Mouse (Mus musculus): Measurements from ENCODE around the gene Krtap5-4. TPM values are rescaled to one million over a fixed set of nuclear protein-coding genes. Genes with fewer than 3 reads are reported as not detected.
"Not testable (repeated sequence)": the region's sequence is repeated elsewhere in the genome, so short reads cannot be mapped to it uniquely, and the experiment has no call there.

Krtap5-4 gene
- not detected for total RNA-seq (2021)
- long read RNA-seq = 0 reads

DNA sequence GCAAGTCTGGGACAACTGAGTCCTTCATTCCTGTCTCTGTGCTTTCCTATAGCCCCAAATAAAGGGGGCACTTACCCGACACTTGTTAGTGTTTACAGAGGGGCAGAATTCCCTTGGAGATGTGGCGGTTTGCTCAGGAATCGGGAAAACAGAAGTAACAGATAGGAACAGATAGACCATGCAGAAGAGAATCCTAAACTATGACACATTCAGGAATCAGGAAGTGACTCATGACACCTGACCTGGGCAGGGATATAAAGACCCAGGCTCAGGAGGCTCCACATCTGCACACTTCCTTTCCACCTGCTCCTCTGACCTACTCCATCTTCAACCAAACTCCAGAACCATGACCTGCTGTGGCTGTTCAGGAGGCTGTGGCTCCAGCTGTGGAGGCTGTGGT is at the start of gene Krtap5-4:
TSS of gene Krtap5-4 (plus strand) at position 301 of the 400 bp plus-strand sequence.
- no peak for DNase-seq (ENCODE audit: low spot score in 2 of 2)

- peak in 1 of 2 experiments; percentile 55 for DNase-seq (ENCODE audit: low spot score in 2 of 2)
These were observed 47.8 kb upstream of the Krtap5-4 start for GRCm38 (mm10) chr7:142255517-142255916.

DNA sequence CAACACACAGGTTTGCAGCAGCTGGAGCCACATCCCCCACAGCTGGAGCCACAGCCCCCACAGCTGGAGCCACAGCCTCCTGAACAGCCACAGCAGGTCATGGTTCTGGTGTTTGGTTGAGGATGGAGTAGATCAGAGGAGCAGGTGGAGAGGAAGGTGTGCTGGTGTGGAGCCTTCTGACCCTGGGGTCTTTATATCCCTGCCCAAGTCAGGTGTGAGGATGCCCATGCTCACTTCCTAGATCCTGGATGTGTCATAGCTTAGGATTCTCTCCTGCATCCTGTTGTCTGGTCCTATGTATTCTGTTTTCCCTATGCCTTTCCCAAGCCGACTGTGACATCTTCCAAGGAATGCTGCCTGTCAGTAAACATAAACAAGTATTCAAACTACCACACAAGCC is 45.1 kb upstream of the Krtap5-4 start, which contains the start of gene Gm2431:
TSS of gene Gm2431 (minus strand) at position 101 of the 400 bp plus-strand sequence.
- not testable (repeated sequence) for DNase-seq (ENCODE audit: low spot score in 2 of 2)

DNA sequence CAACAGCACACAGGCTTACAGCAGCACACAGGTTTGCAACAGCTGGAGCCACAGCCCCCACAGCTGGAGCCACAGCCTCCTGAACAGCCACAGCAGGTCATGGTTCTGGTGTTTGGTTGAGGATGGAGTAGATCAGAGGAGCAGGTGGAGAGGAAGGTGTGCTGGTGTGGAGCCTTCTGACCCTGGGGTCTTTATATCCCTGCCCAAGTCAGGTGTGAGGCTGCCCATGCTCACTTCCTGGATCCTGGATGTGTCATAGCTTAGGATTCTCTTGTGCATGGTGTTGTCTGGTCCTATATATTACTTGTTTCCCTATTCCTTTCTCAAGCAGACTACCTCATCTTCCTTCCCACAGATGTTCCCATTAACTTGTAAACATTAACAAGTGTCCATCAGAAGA is 29.1 kb upstream of the Krtap5-4 start, which contains the start of gene Gm4559:
TSS of gene Gm4559 (minus strand) at position 101 of the 400 bp plus-strand sequence.
- not testable (repeated sequence) for DNase-seq (ENCODE audit: low spot score in 2 of 2)

DNA sequence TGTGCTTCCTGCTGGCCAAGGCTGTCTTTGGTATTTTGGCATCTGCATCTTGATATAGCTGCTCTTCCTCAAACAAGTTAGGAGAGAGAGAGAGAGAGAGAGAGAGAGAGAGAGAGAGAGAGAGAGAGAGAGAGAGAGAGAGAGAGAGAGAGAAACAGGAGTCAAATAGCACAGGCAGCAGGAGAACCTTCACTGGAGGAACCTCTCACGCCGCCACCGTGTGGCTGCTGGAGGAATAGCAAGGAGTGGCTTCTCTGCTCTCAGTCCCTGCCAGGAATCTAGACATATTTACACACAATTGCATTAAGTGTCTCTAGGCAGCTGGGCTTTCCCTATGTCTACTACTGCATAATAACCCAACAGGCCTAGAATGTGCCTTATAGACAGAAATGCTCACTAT is 25.2 kb upstream of the Krtap5-4 start:
- peak; percentile 49 to 72 for DNase-seq (ENCODE audit: low spot score in 2 of 2)

- not testable (repeated sequence) for DNase-seq (ENCODE audit: low spot score in 2 of 2)
These were observed 24.1 kb upstream of the Krtap5-4 start for GRCm38 (mm10) chr7:142279291-142279690.

DNA sequence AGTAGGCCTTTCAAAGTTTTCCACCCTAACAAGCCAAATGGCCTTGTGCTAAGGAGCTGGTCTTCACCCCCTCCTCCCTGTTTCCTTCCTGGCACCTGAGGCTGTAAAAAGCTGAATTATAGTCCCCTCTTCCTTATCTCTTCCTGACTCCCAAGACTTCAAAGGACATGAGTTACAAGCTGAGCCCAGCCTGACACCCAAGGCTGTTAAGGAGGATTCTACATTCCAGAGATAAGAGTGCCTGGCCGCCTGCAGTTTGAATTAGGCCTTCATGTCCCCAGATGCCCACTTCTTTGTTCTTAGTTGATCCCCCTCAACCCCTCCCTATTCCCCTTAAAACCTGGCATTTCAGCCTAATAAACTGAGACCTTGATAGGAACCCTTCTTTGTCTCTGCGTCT is 20.5 kb upstream of the Krtap5-4 start:
- DNase-seq (ENCODE audit: low spot score in 2 of 2) = not testable (repeated sequence)

- DNase-seq (ENCODE audit: low spot score in 2 of 2) = peak in 1 of 2 experiments; percentile 18
These were observed 19.2 kb upstream of the Krtap5-4 start for GRCm38 (mm10) chr7:142284023-142284591.

DNA sequence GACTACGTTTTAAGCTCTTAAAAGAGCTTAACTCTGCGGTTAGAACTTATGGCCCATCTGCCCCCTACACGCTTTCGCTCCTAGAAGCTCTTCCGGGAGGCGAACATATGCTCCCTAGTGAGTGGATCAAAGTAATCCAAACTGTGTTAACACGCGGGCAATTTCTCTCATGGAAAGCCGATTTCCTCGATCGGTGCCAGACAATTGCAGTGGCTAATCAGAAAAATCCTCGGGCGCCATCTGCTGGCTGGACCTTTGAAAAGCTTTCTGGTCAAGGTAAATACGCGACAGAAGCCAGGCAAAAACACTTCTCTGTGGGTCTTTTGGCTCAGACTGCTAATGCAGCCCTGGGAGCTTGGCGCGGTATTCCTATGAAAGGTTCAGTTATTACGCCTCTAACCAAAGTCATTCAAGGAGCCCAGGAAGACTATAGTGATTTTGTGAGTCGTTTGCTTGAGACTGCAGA is 18.7 kb upstream of the Krtap5-4 start:
- peak; percentile 82 to 95 for DNase-seq (ENCODE audit: low spot score in 2 of 2)

GRCm38 (mm10) chr7:142285130-142285835 is 18.1 kb upstream of the Krtap5-4 start:
- DNase-seq (ENCODE audit: low spot score in 2 of 2) = peak in 1 of 2 experiments; percentile 27

DNA sequence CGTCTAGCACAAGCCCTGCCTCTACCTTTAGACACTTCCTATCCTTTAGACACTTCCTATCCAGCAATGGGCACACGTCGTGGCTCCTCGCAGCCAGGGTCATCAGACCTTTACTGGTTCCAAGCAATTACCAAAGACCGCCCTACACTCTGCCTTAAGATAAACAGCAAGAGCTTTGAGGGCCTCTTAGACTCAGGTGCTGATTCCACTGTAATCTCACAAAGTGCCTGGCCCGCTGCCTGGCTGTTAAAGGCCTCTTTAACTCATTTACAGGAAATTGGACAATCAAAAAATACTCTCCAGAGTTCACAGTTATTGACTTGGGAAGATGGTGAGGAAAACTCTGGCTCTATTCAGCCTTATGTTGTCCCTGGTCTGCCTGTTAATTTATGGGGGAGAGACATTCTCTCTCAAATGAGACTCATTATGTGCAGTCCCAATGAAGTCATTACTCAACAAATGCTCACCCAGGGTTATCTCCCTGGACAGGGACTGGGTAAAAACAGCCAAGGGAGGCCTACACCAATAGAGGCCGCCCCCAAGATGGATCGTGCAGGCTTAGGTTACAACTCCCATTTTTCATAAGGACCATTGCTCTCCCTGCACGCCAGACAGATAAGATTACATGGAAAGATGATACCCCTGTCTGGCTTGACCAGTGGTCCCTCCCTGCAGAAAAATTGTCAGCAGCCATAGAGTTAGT is 17.3 kb upstream of the Krtap5-4 start:
- DNase-seq (ENCODE audit: low spot score in 2 of 2) = not testable (repeated sequence)

DNA sequence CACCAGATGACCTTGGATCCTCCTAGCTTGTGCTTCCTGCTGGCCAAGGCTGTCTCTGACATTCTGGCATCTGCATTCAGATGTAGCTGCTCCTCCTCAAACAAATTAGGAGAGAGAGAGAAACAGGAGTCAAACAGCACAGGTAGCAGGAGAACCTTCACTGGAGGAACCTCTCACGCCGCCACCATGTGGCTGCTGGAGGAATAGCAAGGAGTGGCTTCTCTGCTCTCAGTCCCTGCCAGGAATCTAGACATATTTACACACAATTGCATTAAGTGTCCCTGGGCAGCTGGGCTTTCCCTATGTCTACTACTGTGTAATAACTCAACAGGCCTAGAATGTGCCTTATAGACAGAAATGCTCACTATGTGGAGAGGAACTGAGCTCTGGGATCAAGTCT is 9.5 kb upstream of the Krtap5-4 start:
- DNase-seq (ENCODE audit: low spot score in 2 of 2) = peak in 1 of 2 experiments; percentile 17

DNA sequence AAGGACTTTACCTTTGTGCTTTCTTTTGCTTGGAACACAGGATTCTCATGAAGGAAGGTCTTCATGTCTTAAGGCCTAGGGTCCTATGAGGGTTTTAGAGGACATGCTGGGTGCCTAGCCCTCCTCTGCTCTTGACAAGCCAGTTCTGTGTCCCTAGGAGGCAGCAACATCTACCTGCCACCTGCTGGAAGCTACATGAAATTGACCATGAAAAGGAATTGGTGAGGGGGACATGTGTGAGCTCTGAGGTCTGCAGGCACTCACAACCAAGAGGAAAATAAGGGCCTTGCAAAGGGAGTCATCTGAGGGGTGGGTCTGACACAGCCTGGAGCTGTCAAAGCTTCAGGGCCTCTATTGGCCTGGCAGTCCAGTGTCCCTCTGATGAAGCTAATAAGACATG is 7.9 kb upstream of the Krtap5-4 start:
- DNase-seq (ENCODE audit: low spot score in 2 of 2) = no peak

GRCm38 (mm10) chr7:142296108-142296507 is 7.2 kb upstream of the Krtap5-4 start:
- DNase-seq (ENCODE audit: low spot score in 2 of 2) = not testable (repeated sequence)

GRCm38 (mm10) chr7:142297018-142297417 is 6.3 kb upstream of the Krtap5-4 start, which contains the start of gene Krtap5-1:
Gene Krtap5-1 (minus strand): TSS chr7:142297118.
- DNase-seq (ENCODE audit: low spot score in 2 of 2) = not testable (repeated sequence)

DNA sequence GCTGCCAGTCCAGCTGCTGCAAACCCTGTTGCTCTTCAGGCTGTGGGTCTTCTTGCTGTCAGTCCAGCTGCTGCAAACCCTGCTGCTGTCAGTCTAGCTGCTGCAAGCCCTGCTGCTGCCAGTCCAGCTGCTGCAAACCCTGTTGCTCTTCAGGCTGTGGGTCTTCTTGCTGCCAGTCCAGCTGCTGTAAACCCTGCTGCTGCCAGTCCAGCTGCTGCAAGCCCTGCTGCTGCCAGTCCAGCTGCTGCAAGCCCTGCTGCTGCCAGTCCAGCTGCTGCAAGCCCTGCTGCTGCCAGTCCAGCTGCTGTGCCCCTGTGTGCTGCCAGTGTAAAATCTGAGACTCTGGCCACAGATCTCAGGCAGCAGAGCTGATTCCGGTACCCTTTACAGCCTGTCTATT is 580 bp downstream of the Krtap5-4 start:
- not testable (repeated sequence) for DNase-seq (ENCODE audit: low spot score in 2 of 2)

GRCm38 (mm10) chr7:142314600-142315285 is 11.4 kb downstream of the Krtap5-4 start:
- no peak for DNase-seq (ENCODE audit: low spot score in 2 of 2)

- DNase-seq (ENCODE audit: low spot score in 2 of 2) = peak in 1 of 2 experiments; percentile 50
These were observed 13.2 kb downstream of the Krtap5-4 start for GRCm38 (mm10) chr7:142316558-142316957.

DNA sequence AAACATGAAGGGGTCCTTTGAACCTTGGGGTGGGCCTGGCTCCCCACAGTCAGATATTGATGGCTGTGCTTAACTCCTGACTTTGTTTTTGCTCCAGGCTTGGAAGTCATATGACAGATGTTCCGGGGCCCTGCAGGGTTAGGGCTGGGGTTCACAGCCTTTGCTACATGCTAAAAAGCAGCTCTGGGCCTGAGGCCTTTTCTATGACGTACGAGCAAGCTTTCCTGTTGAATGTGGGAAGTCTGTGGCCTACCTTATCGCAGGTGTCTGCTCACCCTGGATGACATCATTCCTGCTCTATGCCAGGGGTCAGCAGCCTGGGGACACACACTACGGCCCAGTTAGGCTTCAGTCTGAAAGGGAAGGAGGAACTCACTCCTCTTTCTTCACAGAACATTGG is 13.9 kb downstream of the Krtap5-4 start:
- DNase-seq (ENCODE audit: low spot score in 2 of 2) = no peak

DNA sequence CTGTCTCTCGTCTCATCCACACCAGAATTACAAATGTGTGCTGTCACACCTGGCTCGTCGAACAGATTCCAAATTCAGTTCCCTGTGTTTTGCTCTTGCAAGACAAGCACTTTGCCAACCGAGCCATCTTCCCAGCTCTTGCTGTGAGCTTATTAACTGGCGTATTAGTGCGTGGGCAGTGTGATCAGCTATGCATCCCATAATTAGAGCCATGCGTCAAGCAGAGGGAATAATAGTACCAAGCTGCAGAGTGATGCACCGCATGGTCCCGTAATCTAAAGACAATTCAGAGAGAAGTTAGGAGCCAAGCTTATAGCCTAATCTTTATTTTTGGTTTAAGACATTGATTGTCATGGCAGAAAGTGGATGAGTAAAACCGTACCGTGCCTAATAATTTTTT is 15.8 kb downstream of the Krtap5-4 start:
- DNase-seq (ENCODE audit: low spot score in 2 of 2) = peak in 1 of 2 experiments; percentile 21

GRCm38 (mm10) chr7:142320906-142321305 is 17.6 kb downstream of the Krtap5-4 start:
- DNase-seq (ENCODE audit: low spot score in 2 of 2) = no peak

Measured in layer of hippocampus, adult 18-20 months (tissue).